Mouse (Mus musculus): ENCODE results near the gene Aqp7.

DNA sequence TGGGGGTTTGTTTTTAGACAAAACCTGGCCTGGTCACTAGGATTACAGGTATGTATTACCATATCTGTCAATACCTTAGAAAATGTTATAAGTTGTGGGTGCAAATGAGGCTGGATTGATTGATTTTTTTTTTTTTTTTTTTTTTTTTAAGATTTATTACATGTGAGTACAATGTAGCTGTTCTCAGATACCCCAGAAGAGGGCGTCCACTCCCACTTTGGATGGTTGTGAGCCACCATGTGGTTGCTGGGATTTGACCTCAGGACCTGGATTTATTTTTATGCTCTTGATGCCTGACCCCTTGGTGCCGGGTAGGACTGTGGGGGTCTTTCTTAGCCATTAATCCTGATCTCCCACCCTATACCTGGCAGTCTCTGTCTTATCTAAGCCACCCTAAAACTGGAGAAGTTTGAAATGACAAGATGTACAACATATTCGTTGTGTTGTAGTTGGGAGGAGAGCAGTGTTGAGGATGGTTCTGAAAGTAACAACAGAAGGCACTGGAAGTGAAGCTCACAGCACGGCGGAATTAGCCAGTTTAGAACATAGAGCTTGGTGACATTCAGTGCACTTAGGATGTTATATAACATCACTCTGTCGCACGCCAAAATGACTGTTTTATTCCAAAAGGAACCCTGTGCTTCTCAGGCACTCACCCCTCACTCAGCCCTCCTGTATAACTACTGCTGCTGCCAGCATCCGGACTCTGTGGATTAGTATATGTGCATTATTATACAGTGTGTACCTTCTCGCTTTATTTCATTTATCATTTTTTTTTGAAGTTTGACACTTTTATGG is 46.9 kb downstream of the Aqp7 start:
- TF ChIP-seq POLR2AphosphoS5 (IDR thresholded peaks at IDR 0.05; ENCODE audit: insufficient replicate concordance, low read depth, low read length): no peak
- no peak for TF ChIP-seq CTCF (IDR thresholded peaks at IDR 0.05; ENCODE audit: low read depth, low read length)
- TF ChIP-seq GATA2 (IDR thresholded peaks at IDR 0.05; ENCODE audit: borderline replicate concordance, low read depth, low read length): no peak
- no peak for TF ChIP-seq GATA1 (IDR thresholded peaks at IDR 0.05; ENCODE audit: borderline replicate concordance, low read length)
- no peak for TF ChIP-seq TAL1 (conservative IDR thresholded peaks at IDR 0.05; ENCODE audit: low read depth, low read length)
